Mouse (Mus musculus): ENCODE data around the gene Dhcr24. TPM values are rescaled to one million over a fixed set of nuclear protein-coding genes. Genes with fewer than 3 reads are reported as not detected.

The Dhcr24 gene
- 11.0 and 11.9 TPM in 2 replicates for polyA plus RNA-seq (2016; fragmentation: Nextera tagmentation; extraction: Ambion mirVana)

GRCm38 (mm10) chr4:106560846-106561781, at the start of gene Dhcr24:
Dhcr24 (plus strand) TSS chr4:106561038.
- H3K36me3 ChIP-seq, result peaks cover 32% of the 10 kb centered on the region
- H3K4me3 ChIP-seq, result peak within 1 kb of the TSS; percentile 98
- peak; percentile 97 for DNase-seq (ENCODE audit: low spot score)
- peak within 1 kb of the TSS; percentile 97 for H3K27ac ChIP-seq (replicated peaks)
- H3K4me1 ChIP-seq, result peaks cover 46% of the 10 kb centered on the region
- peaks cover 46% of the 10 kb centered on the region for H3K27me3 ChIP-seq (ENCODE audit: low read depth, poor library complexity, severe bottlenecking)
- under 1% methylated on average over 89 of the region's 89 CpGs for WGBS
- no peaks in the 10 kb centered on the region for H3K9me3 ChIP-seq (replicated peaks)

DNA sequence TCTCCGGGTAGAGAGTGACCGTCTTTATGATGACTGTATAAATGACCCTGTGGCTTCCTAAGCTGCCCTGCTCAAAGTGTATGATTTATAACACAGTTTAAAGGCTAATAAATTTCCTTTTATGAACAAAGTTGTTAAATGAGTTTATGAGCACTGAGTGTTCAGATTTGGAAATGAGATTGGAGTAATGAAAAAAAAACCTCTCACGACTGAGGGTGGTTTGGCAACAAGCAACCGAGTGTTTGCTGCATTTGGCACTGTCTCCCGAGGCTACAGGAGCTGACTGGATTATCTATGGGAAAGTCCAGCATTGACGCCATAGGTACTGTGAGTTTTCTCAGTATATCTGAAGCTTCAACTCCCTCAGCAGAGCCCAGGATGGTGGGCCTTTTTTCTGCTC, 46.2 kb upstream of the Dhcr24 start:
- WGBS, result 86% methylated on average over 6 of the region's 6 CpGs
- H3K27ac ChIP-seq (replicated peaks), result no peak overlapping the region
- H3K27me3 ChIP-seq (ENCODE audit: low read depth, poor library complexity, severe bottlenecking), result no peaks in the 10 kb centered on the region
- no peaks in the 10 kb centered on the region for H3K4me1 ChIP-seq
- no peak overlapping the region for H3K4me3 ChIP-seq
- no peaks in the 10 kb centered on the region for H3K36me3 ChIP-seq
- no peak for DNase-seq (ENCODE audit: low spot score)
- H3K9me3 ChIP-seq (replicated peaks), result no peaks in the 10 kb centered on the region

DNA sequence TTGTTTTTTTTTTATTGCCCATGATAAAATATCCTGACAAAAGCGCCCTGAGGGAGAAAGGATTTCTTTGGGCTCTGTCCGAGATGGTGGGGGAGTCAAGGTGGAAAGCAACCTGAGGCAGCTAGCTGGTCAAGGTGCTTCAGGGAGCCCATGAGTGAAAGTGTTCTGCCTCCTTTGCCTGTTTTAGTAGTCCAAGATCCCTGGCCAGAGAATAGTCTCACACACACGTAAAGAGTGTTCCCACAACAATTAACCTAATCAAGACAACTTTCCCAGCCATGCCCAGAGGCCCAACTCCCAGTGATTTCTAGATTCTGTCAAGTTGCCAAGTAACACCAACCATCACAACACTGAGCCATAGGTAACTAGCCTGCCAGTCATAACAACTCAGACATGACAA, 38.3 kb upstream of the Dhcr24 start:
- H3K9me3 ChIP-seq (replicated peaks), result no peaks in the 10 kb centered on the region
- DNase-seq (ENCODE audit: low spot score), result no peak
- H3K4me3 ChIP-seq, result no peak overlapping the region
- 84% methylated on average over 3 of the region's 3 CpGs for WGBS
- H3K4me1 ChIP-seq, result no peaks in the 10 kb centered on the region
- no peaks in the 10 kb centered on the region for H3K27me3 ChIP-seq (ENCODE audit: low read depth, poor library complexity, severe bottlenecking)
- H3K27ac ChIP-seq (replicated peaks), result no peak overlapping the region
- H3K36me3 ChIP-seq, result no peaks in the 10 kb centered on the region

- Histone ChIP-seq H3K27ac (replicated peaks) (no peak overlapping the region), H3K9me3 (replicated peaks) (no peaks in the 10 kb centered on the region), H3K36me3 (no peaks in the 10 kb centered on the region), H3K4me1 (peaks cover 5% of the 10 kb centered on the region; the same call in 1 of the 2 replicates), H3K4me3 (no peak overlapping the region), H3K27me3 (ENCODE audit: low read depth, poor library complexity, severe bottlenecking) (no peaks in the 10 kb centered on the region)
- WGBS, result 75% methylated on average over 2 of the region's 2 CpGs
- DNase-seq (ENCODE audit: low spot score), result no peak
Observed at GRCm38 (mm10) chr4:106524131-106524530, 36.7 kb upstream of the Dhcr24 start.

DNA sequence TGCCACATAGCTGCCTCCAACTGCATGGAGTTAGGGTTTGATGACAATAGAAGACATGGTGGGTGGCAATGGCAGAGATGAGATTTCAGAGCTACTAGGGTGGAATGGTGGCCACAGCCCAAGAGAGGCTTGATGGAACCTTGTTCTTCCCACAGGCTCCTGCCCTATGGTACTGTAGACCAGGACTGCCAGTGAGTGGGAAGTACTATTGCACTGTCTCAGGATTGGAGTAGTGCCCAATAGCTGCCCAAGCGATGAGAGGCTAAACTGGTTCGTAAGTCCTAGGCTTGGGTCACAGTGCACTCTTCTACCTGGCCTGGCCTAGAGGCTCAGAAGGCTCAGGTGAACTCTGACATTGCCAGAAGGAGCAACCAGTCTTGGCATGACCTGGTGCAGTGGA, 35.8 kb upstream of the Dhcr24 start:
- H3K4me3 ChIP-seq, result no peak overlapping the region
- H3K9me3 ChIP-seq (replicated peaks), result no peaks in the 10 kb centered on the region
- no peak overlapping the region for H3K27ac ChIP-seq (replicated peaks)
- WGBS, result 89% methylated on average over 2 of the region's 2 CpGs
- no peak for DNase-seq (ENCODE audit: low spot score)
- H3K27me3 ChIP-seq (ENCODE audit: low read depth, poor library complexity, severe bottlenecking), result no peaks in the 10 kb centered on the region
- no peaks in the 10 kb centered on the region for H3K36me3 ChIP-seq
- H3K4me1 ChIP-seq, result peaks cover 10% of the 10 kb centered on the region

DNA sequence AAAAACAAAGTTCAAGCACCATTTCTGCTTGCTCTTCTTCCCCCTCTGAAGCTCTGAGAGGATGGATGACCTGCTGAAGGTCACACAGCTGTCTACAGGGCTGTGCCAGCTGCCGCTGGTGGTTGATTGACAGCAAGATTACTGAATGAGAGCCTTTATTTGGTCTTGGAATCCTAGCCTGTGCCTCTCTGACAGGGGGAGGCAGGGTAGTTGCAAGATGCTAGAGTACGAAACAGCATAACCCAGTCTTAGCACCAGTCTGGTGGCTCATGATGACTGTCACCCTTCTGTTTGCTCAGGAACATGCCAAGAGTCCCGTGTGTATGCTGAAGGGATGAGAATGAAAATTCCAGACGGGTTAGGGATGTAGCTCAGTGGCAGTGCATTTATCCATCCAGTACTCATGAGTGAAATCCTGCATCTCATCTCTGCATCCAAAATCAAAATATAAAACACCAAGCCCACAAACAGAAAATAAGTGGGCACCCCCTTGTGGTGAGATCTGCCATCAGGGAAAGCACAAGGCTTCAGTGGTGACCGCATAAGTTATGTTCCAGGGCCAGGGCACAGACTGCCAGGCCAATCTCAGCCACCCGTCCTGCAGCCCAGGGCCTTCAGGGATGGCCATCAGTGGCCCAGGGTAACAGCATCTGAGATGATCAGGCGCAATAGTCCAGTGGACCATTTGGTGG, 32.8 kb upstream of the Dhcr24 start:
- no peaks in the 10 kb centered on the region for H3K36me3 ChIP-seq
- H3K27ac ChIP-seq (replicated peaks), result no peak overlapping the region
- H3K27me3 ChIP-seq (ENCODE audit: low read depth, poor library complexity, severe bottlenecking), result no peaks in the 10 kb centered on the region
- DNase-seq (ENCODE audit: low spot score), result no peak
- H3K9me3 ChIP-seq (replicated peaks), result no peaks in the 10 kb centered on the region
- 80% methylated on average over 7 of the region's 7 CpGs for WGBS
- no peak overlapping the region for H3K4me3 ChIP-seq
- H3K4me1 ChIP-seq, result peaks cover 10% of the 10 kb centered on the region

DNA sequence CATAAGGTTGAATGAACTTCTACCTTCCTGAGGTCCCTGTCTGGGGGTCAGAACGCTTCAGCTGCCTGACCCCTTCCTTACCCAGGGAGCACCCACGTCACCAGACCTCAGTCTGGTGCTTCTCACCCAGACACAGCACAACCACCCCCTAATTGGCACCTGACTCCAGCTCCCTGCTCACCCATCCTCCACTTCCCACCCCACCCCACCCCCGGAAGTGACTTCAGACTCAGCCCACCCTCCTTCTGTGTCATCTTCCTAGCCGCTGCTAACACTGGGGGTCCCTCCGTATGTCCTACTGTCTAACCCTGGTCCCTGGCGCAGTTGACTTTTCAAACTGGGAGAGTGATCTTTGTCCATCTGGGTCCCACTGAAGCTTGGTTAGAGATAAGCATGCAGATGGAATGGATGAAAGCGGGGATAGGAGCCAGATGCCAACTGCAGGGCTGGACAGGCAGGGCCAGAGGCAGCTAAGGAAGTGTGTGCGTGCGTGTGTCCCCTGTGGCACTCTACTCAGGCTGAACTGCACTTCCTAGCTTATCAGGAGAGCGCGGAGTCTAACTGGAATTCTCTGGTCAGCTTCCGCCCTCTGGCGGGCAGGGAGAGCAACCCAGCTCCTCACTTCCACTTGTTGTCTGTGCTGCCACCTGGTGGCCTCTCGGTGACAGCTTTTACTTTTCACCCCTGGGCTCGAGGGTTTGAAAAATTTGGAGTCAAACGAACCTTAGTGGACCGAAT, 31.3 kb upstream of the Dhcr24 start:
- Histone ChIP-seq H3K4me3 (peak overlapping the region; percentile 27; the same call in 1 of the 2 replicates), H3K36me3 (no peaks in the 10 kb centered on the region), H3K4me1 (peaks cover 10% of the 10 kb centered on the region), H3K9me3 (replicated peaks) (no peaks in the 10 kb centered on the region), H3K27me3 (ENCODE audit: low read depth, poor library complexity, severe bottlenecking) (no peaks in the 10 kb centered on the region), H3K27ac (replicated peaks) (peak overlapping the region; percentile 60)
- peak; percentile 87 for DNase-seq (ENCODE audit: low spot score)
- WGBS, result 23% methylated on average over 17 of the region's 17 CpGs

DNA sequence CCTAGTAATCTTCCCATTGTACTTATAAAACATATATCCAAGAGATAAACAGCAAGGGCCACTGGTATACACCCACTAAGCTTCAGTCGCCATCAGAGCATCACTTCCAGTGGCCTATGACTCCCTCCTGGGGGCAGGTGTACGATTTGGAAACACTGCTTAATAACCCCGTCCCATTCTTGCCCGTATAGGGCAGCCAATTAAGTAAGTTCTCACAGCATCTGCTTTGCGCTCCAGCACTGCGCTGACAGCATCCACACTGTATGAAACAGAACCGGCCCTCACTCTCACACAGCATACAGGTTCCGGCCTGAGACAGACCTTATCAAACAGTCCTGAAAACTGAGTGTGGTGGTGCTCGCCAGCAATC, 30.7 kb upstream of the Dhcr24 start:
- DNase-seq (ENCODE audit: low spot score), result no peak
- Histone ChIP-seq H3K27ac (replicated peaks) (no peak overlapping the region), H3K9me3 (replicated peaks) (no peaks in the 10 kb centered on the region), H3K4me1 (peaks cover 10% of the 10 kb centered on the region), H3K27me3 (ENCODE audit: low read depth, poor library complexity, severe bottlenecking) (no peaks in the 10 kb centered on the region), H3K36me3 (no peaks in the 10 kb centered on the region), H3K4me3 (no peak overlapping the region)
- 71% methylated on average over 9 of the region's 9 CpGs for WGBS

- peaks cover 5% of the 10 kb centered on the region for H3K4me1 ChIP-seq
- H3K4me3 ChIP-seq, result no peak overlapping the region
- no peaks in the 10 kb centered on the region for H3K27me3 ChIP-seq (ENCODE audit: low read depth, poor library complexity, severe bottlenecking)
- no peak overlapping the region for H3K27ac ChIP-seq (replicated peaks)
- no peaks in the 10 kb centered on the region for H3K36me3 ChIP-seq
- WGBS, result 69% methylated on average over 7 of the region's 7 CpGs
- DNase-seq (ENCODE audit: low spot score), result no peak
- H3K9me3 ChIP-seq (replicated peaks), result no peaks in the 10 kb centered on the region
Observed at GRCm38 (mm10) chr4:106533421-106534080, 27.3 kb upstream of the Dhcr24 start.

GRCm38 (mm10) chr4:106534256-106534655, 26.6 kb upstream of the Dhcr24 start:
- Histone ChIP-seq H3K36me3 (no peaks in the 10 kb centered on the region), H3K4me1 (peaks cover 5% of the 10 kb centered on the region), H3K9me3 (replicated peaks) (no peaks in the 10 kb centered on the region), H3K4me3 (no peak overlapping the region), H3K27ac (replicated peaks) (no peak overlapping the region), H3K27me3 (ENCODE audit: low read depth, poor library complexity, severe bottlenecking) (no peaks in the 10 kb centered on the region)
- WGBS, result 81% methylated on average over 7 of the region's 7 CpGs
- no peak for DNase-seq (ENCODE audit: low spot score)

DNA sequence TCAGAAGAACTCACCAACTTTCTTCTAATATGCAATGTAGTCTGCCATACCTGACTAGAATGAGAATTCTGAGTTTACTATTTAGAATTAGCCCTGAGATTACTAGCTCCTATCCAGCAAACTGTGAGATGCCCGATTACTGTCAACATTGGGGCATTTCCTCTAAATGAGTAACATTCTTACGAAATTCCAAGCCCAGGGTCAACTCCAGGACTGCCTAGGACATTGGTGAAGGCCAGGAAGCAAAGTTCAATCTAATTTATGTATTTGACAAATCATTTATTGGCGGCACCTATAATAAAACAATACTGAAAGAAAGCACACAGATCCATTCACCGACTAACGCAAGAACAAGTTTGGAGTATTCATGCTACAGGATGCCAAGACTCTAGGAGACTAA, 21.1 kb upstream of the Dhcr24 start:
- H3K36me3 ChIP-seq, result no peaks in the 10 kb centered on the region
- H3K9me3 ChIP-seq (replicated peaks), result no peaks in the 10 kb centered on the region
- DNase-seq (ENCODE audit: low spot score), result no peak
- H3K27me3 ChIP-seq (ENCODE audit: low read depth, poor library complexity, severe bottlenecking), result no peaks in the 10 kb centered on the region
- no peak overlapping the region for H3K4me3 ChIP-seq
- no peaks in the 10 kb centered on the region for H3K4me1 ChIP-seq
- WGBS, result 89% methylated on average over 5 of the region's 5 CpGs
- H3K27ac ChIP-seq (replicated peaks), result no peak overlapping the region

GRCm38 (mm10) chr4:106541491-106541890, 19.3 kb upstream of the Dhcr24 start:
- DNase-seq (ENCODE audit: low spot score), result no peak
- no peak overlapping the region for H3K4me3 ChIP-seq
- 85% methylated on average over 3 of the region's 3 CpGs for WGBS
- no peaks in the 10 kb centered on the region for H3K36me3 ChIP-seq
- H3K4me1 ChIP-seq, result peaks cover 4% of the 10 kb centered on the region; the same call in 1 of the 2 replicates
- H3K27ac ChIP-seq (replicated peaks), result no peak overlapping the region
- no peaks in the 10 kb centered on the region for H3K9me3 ChIP-seq (replicated peaks)
- no peaks in the 10 kb centered on the region for H3K27me3 ChIP-seq (ENCODE audit: low read depth, poor library complexity, severe bottlenecking)
